Mouse (Mus musculus): ENCODE measurements around the gene Gm9964. TPM values are rescaled to one million over a fixed set of nuclear protein-coding genes. Genes with fewer than 3 reads are reported as not detected.

Gm9964 gene
- polyA plus RNA-seq, 1 experiment from 2014 or later: not detected

GRCm38 (mm10) chr11:79319807-79320206 lies 23.1 kb upstream of the Gm9964 start:
- peak; percentile 46 for DNase-seq (ENCODE audit: low spot score)
- TF ChIP-seq EP300 (IDR thresholded peaks at IDR 0.05): peak; percentile 94
- TF ChIP-seq CTCF (IDR thresholded peaks at IDR 0.05): no peak
- 16% methylated on average over 7 of the region's 7 CpGs for WGBS
- Histone ChIP-seq H3K4me3 (ENCODE audit: low read depth, low read length) (no peak overlapping the region), H3K4me2 (replicated peaks; ENCODE audit: low read depth, low read length) (no peak overlapping the region), H3K27me3 (replicated peaks; ENCODE audit: insufficient read depth, low read length) (no peaks in the 10 kb centered on the region), H3K9ac (replicated peaks; ENCODE audit: low read depth) (no peak overlapping the region), H3K36me3 (ENCODE audit: insufficient read depth, low read length) (no peaks in the 10 kb centered on the region), H3K4me1 (ENCODE audit: insufficient read depth, low read depth, low read length) (no peaks in the 10 kb centered on the region; the same call in 1 of the 2 replicates), H3K9me3 (ENCODE audit: low read length) (no peaks in the 10 kb centered on the region), H3K27ac (ENCODE audit: low read length) (no peak overlapping the region)
- peak; percentile 84 for ATAC-seq

- DNase-seq (ENCODE audit: low spot score): no peak
- WGBS: 89% methylated on average over 8 of the region's 8 CpGs
Observed at GRCm38 (mm10) chr11:79316807-79317345, 20.2 kb upstream of the Gm9964 start.

GRCm38 (mm10) chr11:79310467-79310866 lies 13.8 kb upstream of the Gm9964 start:
- H3K4me1 ChIP-seq (ENCODE audit: insufficient read depth, low read depth, low read length): peaks cover 14% of the 10 kb centered on the region; the same call in 1 of the 2 replicates
- H3K4me2 ChIP-seq (replicated peaks; ENCODE audit: low read depth, low read length): no peak overlapping the region
- ATAC-seq: no peak
- 64% methylated on average over 5 of the region's 5 CpGs for WGBS
- no peak for TF ChIP-seq EP300 (IDR thresholded peaks at IDR 0.05)
- no peak for TF ChIP-seq CTCF (IDR thresholded peaks at IDR 0.05)
- no peaks in the 10 kb centered on the region for H3K9me3 ChIP-seq (ENCODE audit: low read length)
- H3K9ac ChIP-seq (replicated peaks; ENCODE audit: low read depth): no peak overlapping the region
- H3K27ac ChIP-seq (ENCODE audit: low read length): no peak overlapping the region
- no peaks in the 10 kb centered on the region for H3K36me3 ChIP-seq (ENCODE audit: insufficient read depth, low read length)
- no peak for DNase-seq (ENCODE audit: low spot score)
- no peak overlapping the region for H3K4me3 ChIP-seq (ENCODE audit: low read depth, low read length)
- H3K27me3 ChIP-seq (replicated peaks; ENCODE audit: insufficient read depth, low read length): no peaks in the 10 kb centered on the region

More at GRCm38 (mm10) chr11:79316807-79317345, 20.2 kb upstream of the Gm9964 start:
- H3K4me2 ChIP-seq (replicated peaks; ENCODE audit: low read depth, low read length): no peak overlapping the region
- no peaks in the 10 kb centered on the region; the same call in 1 of the 2 replicates for H3K4me1 ChIP-seq (ENCODE audit: insufficient read depth, low read depth, low read length)
- no peak overlapping the region for H3K4me3 ChIP-seq (ENCODE audit: low read depth, low read length)
- H3K27ac ChIP-seq (ENCODE audit: low read length): no peak overlapping the region
- H3K36me3 ChIP-seq (ENCODE audit: insufficient read depth, low read length): no peaks in the 10 kb centered on the region
- TF ChIP-seq CTCF (IDR thresholded peaks at IDR 0.05) (no peak), EP300 (IDR thresholded peaks at IDR 0.05) (no peak)
- H3K27me3 ChIP-seq (replicated peaks; ENCODE audit: insufficient read depth, low read length): no peaks in the 10 kb centered on the region
- ATAC-seq: no peak
- H3K9ac ChIP-seq (replicated peaks; ENCODE audit: low read depth): no peak overlapping the region
- no peaks in the 10 kb centered on the region for H3K9me3 ChIP-seq (ENCODE audit: low read length)

GRCm38 (mm10) chr11:79307560-79308200 lies 11.0 kb upstream of the Gm9964 start:
- no peak overlapping the region for H3K4me3 ChIP-seq (ENCODE audit: low read depth, low read length)
- ATAC-seq: peak; percentile 43; the same call in 1 of the 2 replicates
- H3K36me3 ChIP-seq (ENCODE audit: insufficient read depth, low read length): no peaks in the 10 kb centered on the region
- peak overlapping the region; percentile 82 for H3K27ac ChIP-seq (ENCODE audit: low read length)
- WGBS: 34% methylated on average over 9 of the region's 9 CpGs
- H3K4me2 ChIP-seq (replicated peaks; ENCODE audit: low read depth, low read length): no peak overlapping the region
- H3K4me1 ChIP-seq (ENCODE audit: insufficient read depth, low read depth, low read length): peaks cover 14% of the 10 kb centered on the region; the same call in 1 of the 2 replicates
- H3K9ac ChIP-seq (replicated peaks; ENCODE audit: low read depth): no peak overlapping the region
- no peaks in the 10 kb centered on the region for H3K27me3 ChIP-seq (replicated peaks; ENCODE audit: insufficient read depth, low read length)
- 0 out of 2 replicates have a peak, but pooled peaks have one; percentile 32 for TF ChIP-seq EP300 (IDR thresholded peaks at IDR 0.05)
- TF ChIP-seq CTCF (IDR thresholded peaks at IDR 0.05): no peak
- no peaks in the 10 kb centered on the region for H3K9me3 ChIP-seq (ENCODE audit: low read length)
- no peak for DNase-seq (ENCODE audit: low spot score)

GRCm38 (mm10) chr11:79306996-79307395 lies 10.3 kb upstream of the Gm9964 start:
- WGBS: 5% methylated on average over 10 of the region's 10 CpGs

GRCm38 (mm10) chr11:79306510-79306909 lies 9.8 kb upstream of the Gm9964 start:
- Histone ChIP-seq H3K4me1 (ENCODE audit: insufficient read depth, low read depth, low read length) (peaks cover 14% of the 10 kb centered on the region; the same call in 1 of the 2 replicates), H3K36me3 (ENCODE audit: insufficient read depth, low read length) (no peaks in the 10 kb centered on the region), H3K4me3 (ENCODE audit: low read depth, low read length) (no peak overlapping the region), H3K27ac (ENCODE audit: low read length) (peak overlapping the region; percentile 82), H3K27me3 (replicated peaks; ENCODE audit: insufficient read depth, low read length) (no peaks in the 10 kb centered on the region), H3K9me3 (ENCODE audit: low read length) (no peaks in the 10 kb centered on the region), H3K9ac (replicated peaks; ENCODE audit: low read depth) (no peak overlapping the region), H3K4me2 (replicated peaks; ENCODE audit: low read depth, low read length) (0 out of 2 replicates have a peak overlapping the region, but pooled peaks have one; percentile 17)
- no peak for TF ChIP-seq CTCF (IDR thresholded peaks at IDR 0.05)
- peak; percentile 72 for ATAC-seq
- peak; percentile 65 for DNase-seq (ENCODE audit: low spot score)
- WGBS: 11% methylated on average over 7 of the region's 7 CpGs

More at GRCm38 (mm10) chr11:79306996-79307395, 10.3 kb upstream of the Gm9964 start:
- ATAC-seq (peak; percentile 83), DNase-seq (ENCODE audit: low spot score) (peak; percentile 64)
- H3K4me3 ChIP-seq (ENCODE audit: low read depth, low read length): no peak overlapping the region
- TF ChIP-seq CTCF (IDR thresholded peaks at IDR 0.05) (no peak), EP300 (IDR thresholded peaks at IDR 0.05) (no peak)
- peak overlapping the region; percentile 17; the same call in 1 of the 2 replicates for H3K4me2 ChIP-seq (replicated peaks; ENCODE audit: low read depth, low read length)
- no peaks in the 10 kb centered on the region for H3K27me3 ChIP-seq (replicated peaks; ENCODE audit: insufficient read depth, low read length)
- H3K9me3 ChIP-seq (ENCODE audit: low read length): no peaks in the 10 kb centered on the region
- no peak overlapping the region for H3K9ac ChIP-seq (replicated peaks; ENCODE audit: low read depth)
- H3K4me1 ChIP-seq (ENCODE audit: insufficient read depth, low read depth, low read length): peaks cover 14% of the 10 kb centered on the region; the same call in 1 of the 2 replicates
- peak overlapping the region; percentile 82 for H3K27ac ChIP-seq (ENCODE audit: low read length)
- no peaks in the 10 kb centered on the region for H3K36me3 ChIP-seq (ENCODE audit: insufficient read depth, low read length)

Data from lung, postnatal 0 days (tissue).